Mouse (Mus musculus) central nervous system, embryonic 18 days (tissue): ENCODE results near the gene AI837181. TPM values are rescaled to one million over a fixed set of nuclear protein-coding genes. Genes with fewer than 3 reads are reported as not detected.

Source experiments
- polyA plus RNA-seq: library from polyadenylated mRNA; depleted of rRNA; stranded (reverse); fragments of >200 nt; gene quantifications from 2 replicates; pipeline ENCODE4 v1.2.3, GENCODE M21; 2012; rRNA removed

AI837181 gene
- polyA plus RNA-seq, result 73.3 and 80.7 TPM in 2 replicates

DNA sequence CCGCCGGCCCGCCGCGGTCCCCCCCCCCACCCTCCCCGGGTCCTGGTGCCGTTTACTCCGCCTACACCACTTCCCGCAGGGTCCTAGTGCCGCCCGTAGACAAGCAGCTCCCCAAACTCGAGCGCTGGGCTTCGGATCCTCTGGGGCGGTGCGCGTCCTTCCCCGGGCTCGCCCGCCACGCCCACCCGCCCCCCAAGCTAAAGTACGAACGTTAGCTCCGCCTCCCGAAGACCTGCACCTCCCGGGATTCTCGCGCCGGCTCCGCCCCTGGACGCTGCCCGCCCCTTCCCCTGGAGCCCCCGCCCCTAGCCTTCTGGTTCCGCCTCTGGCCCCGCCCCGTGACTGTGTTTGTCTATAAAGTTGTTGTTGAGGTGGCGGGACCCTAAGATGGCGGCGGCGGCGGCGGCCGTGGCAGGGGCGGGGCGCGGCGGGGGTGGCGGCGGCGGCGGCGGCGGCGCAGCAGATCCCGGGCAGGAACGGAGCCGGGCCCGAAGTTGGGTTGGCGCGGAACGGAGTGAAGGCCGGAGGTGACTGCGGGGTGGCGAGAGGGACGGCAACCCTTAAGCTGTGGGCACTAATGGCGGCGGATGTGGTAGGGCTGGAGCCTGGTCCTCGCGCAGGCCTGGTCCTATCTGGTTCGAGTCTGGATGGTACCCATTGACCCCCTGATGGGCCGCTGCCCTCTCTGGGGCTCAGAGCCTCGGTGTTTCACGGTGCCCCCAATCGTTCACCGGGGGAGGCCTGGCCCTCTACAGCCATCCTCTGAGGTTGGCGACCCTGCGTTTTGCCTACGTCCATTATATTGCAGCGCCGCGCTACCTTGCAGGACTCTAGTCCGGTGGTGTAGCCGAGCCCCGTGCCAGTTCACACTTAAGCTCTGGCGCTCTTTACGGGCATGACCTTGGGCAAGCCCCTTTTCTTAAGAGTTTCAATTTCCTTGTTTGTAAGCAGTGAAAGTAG is at the start of gene AI837181, which contains the start of gene Drap1:
TSS of gene AI837181 (plus strand) at position 363 of the 960 bp plus-strand sequence.
TSS of gene Drap1 (minus strand) at position 198 of the 960 bp plus-strand sequence.

DNA sequence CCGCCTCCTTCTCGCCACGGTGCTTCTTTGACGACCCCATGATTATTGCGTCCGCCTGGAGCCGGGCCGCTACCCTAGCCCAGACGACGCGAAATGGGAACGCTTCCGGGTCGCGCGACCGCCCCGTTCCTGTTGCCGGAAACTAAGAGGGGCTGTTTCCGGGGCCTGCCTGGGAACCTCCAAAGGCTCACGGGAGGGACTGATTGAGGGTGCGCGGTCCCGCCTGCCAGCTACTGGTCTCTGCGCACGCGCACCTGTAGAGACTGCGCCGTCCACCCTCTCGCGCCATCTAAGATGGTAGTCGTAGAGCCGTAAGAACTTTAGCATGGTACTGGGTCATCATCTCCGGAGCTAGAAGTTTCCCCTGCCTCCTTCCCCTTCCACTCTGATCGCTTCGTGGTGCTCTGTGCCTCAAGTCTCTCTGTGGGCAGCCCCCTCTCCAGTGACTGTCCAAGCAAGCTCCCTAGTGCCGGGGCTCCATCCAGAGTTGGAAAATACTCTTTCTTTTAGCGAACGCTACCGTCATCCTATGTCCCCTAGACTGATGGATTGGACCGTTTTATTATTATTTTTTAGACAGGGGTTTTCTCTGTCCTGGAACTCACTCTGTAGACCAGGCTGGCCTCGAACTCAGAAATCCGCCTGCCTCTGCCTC is 36.2 kb upstream of the AI837181 start, which contains the start of gene Sart1:
TSS of gene Sart1 (minus strand) at position 116 of the 655 bp plus-strand sequence.

DNA sequence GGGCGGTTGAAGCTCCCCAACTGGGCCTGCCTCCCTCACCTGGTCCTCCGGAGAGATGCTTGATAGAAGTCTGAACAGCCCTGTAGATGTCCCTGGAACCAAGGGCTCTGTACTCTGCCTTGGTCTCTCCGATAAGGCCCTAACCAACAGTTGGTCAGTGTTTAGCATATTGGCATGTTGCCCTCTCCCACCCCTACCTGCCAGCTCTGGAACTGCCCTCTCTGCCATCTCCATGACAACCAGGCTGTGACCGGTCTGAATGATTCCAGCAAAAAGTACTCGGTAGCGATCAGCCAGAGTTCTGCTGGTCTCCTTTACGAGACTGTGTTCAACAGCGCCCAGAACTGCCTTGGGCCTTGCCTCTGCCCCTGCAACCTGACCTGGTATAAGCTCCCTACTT is 22.7 kb upstream of the AI837181 start, which contains the start of gene Tsga10ip:
TSS of gene Tsga10ip (minus strand) at position 234 of the 400 bp plus-strand sequence.

DNA sequence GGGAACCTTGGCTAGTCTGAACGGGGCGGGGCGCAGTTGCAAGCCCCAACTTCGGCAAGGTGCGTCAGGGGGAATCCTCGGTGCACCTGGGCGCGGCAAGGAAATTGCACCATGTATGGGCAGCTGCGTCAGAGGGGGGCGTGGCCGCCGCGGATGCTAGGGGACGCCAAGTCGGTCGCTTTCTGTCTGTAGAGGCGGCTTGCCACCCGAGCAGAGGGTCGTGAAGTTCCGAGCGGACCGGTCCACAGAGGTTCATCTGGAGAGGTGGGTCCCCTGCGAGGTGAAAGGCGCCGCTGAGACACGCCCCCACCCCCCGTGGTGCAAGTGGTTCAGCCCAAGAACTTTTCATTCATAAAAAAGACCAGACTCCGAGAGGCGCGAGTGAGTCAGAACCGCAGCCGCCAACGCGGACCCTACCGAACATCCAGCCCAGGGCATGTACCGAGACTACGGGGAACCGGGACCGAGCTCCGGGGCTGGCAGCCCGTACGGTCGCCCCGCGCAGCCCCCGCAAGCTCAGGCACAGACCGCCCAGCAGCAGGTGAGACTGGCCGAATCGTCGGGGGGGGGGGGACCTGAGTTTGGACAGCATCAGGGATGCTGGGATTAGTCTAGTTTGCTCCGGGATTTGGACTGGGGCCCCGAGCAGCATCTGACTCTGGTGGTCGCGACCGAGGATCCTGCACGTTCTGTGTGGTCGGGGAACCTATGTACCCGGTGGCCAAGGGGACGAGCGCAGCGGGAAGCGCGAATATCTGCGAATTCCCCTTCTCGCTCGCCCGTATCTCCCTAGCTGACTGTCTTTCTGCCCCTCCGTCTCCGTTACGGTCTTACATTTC is 22.8 kb downstream of the AI837181 start, which contains the start of gene Fosl1:
TSS of gene Fosl1 (plus strand) at position 33 of the 839 bp plus-strand sequence.

DNA sequence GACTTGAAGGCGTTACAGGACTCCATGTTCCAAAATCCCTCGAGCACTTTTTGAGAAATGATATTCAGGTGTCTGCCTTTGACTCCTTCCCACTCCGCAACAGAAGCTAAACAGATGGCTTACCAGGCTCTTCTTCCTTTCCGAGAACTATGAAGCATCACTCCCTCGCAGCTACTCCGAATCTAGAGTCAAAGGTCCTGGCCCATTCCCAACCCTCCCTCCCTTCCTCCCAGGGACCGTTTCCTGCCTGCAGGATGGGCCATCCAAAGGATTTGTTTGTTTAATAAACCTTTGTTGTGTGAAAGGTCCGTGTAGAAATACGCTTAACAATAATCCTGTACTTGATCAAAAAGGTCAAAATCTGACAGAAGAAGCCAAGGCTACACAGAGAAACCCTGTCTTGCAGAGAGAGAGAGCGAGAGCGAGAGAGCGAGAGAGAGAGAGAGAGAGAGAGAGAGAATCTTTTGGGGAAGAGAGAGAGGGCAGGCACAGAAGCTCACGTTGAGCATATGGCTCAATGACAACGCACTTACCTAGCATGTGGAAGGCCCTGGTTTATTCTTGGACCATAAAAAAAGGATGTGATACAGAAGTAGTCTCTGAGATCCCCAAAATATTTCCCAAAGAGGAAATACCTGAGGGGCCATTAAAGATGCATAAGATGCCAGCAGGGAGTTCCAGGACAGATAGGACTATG is 33.0 kb downstream of the AI837181 start, which contains the start of gene Ccdc85b:
TSS of gene Ccdc85b (minus strand) at position 149 of the 697 bp plus-strand sequence.

DNA sequence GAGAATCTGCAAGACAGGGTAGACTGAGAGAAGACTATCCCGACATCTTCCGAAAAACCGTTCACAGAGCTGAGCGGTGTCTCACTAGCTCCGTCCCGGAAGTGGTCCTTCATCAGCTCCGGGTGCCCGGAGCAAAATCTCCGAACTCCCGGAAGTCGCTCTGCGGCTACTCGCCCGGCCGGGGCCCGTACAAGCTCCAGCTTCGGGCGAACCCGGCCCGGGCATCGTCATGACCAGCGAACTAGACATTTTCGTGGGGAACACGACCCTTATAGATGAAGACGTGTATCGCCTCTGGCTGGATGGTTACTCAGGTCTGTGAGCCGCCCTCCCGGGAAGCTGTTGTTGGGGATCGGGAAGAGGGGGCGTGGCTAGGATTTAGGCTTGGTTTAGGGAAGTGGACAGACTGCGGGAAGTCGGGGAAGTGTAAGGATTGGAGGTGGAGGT is 35.5 kb downstream of the AI837181 start, which contains the start of gene Fibp:
TSS of gene Fibp (plus strand) at position 151 of the 447 bp plus-strand sequence.

DNA sequence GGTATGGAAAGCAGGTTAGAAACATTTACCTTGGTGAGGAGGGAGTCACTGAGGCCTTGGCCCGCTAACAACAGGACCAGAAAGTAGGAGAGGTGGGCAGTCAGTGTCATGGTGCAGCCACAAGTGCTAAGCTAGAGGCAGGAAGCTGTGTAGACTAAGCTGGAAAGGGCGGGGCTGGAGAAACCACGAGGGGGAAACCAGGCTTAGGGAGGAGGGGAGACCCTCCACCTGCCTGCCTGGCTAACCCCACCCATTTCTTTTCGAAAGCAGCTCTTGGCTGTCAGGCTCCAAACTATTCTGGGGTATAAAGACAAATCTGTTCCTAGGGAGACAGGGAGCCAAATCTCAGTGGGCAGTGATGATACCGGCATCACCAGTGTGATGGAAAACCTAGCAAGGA is 43.4 kb downstream of the AI837181 start, which contains the start of gene Ctsw:
TSS of gene Ctsw (minus strand) at position 134 of the 400 bp plus-strand sequence.

GRCm38 (mm10) chr19:5473720-5474119 is 48.8 kb downstream of the AI837181 start, which contains the start of gene Efemp2:
Gene Efemp2 (plus strand): TSS chr19:5473954.

Other genes with a start within 250 kb of the AI837181 start
- 50.6 and 57.1 TPM in 2 replicates for gene Pacs1, start 152.0 kb upstream of the AI837181 start, polyA plus RNA-seq
- gene Sf3b2, start 129.7 kb upstream of the AI837181 start, polyA plus RNA-seq, result 142 and 151 TPM in 2 replicates
- gene Gal3st3, start 126.8 kb upstream of the AI837181 start, polyA plus RNA-seq, result 38.8 and 47.3 TPM in 2 replicates
- gene Catsper1, start 89.4 kb upstream of the AI837181 start, polyA plus RNA-seq, result not detected in 2 replicates
- 4.0 and 5.6 TPM in 2 replicates for gene Cst6, start 75.6 kb upstream of the AI837181 start, polyA plus RNA-seq
- gene Eif1ad, start 58.4 kb upstream of the AI837181 start, polyA plus RNA-seq, result 28.7 and 30.5 TPM in 2 replicates
- 233 and 237 TPM in 2 replicates for gene Banf1, start 58.0 kb upstream of the AI837181 start, polyA plus RNA-seq
- gene Sart1, start 36.4 kb upstream of the AI837181 start, polyA plus RNA-seq, result 49.1 and 51.8 TPM in 2 replicates
- gene Tsga10ip, start 22.6 kb upstream of the AI837181 start, polyA plus RNA-seq, result not detected in 2 replicates
- 280 and 282 TPM in 2 replicates for gene Drap1, start 165 bp upstream of the AI837181 start, polyA plus RNA-seq
- gene Fosl1, start 22.4 kb downstream of the AI837181 start, polyA plus RNA-seq, result 0.04 and 0.43 TPM in 2 replicates
- gene Ccdc85b, start 32.8 kb downstream of the AI837181 start, polyA plus RNA-seq, result 13.9 and 14.0 TPM in 2 replicates
- gene Fibp, start 35.5 kb downstream of the AI837181 start, polyA plus RNA-seq, result 180 and 186 TPM in 2 replicates
- 1.4 and 2.1 TPM in 2 replicates for gene Ctsw, start 43.4 kb downstream of the AI837181 start, polyA plus RNA-seq
- 44.4 and 44.9 TPM in 2 replicates for gene Efemp2, start 48.8 kb downstream of the AI837181 start, polyA plus RNA-seq
- gene Mus81, start 63.3 kb downstream of the AI837181 start, polyA plus RNA-seq, result 58.1 and 60.9 TPM in 2 replicates
- gene Cfl1, start 65.3 kb downstream of the AI837181 start, polyA plus RNA-seq, result 1,742 and 1,884 TPM in 2 replicates
- 3.7 and 4.2 TPM in 2 replicates for gene 1700020D05Rik, start 78.6 kb downstream of the AI837181 start, polyA plus RNA-seq
- 123 and 125 TPM in 2 replicates for gene Snx32, start 85.4 kb downstream of the AI837181 start, polyA plus RNA-seq
- gene Ovol1, start 135.5 kb downstream of the AI837181 start, polyA plus RNA-seq, result 0.08 and 0.28 TPM in 2 replicates
- gene Ap5b1, start 142.9 kb downstream of the AI837181 start, polyA plus RNA-seq, result 2.4 and 3.0 TPM in 2 replicates
- gene Rnaseh2c, start 176.7 kb downstream of the AI837181 start, polyA plus RNA-seq, result 56.0 and 58.7 TPM in 2 replicates
- gene Kat5, start 185.1 kb downstream of the AI837181 start, polyA plus RNA-seq, result 152 and 153 TPM in 2 replicates
- 31.6 and 36.0 TPM in 2 replicates for gene Rela, start 212.3 kb downstream of the AI837181 start, polyA plus RNA-seq
- 26.9 and 30.9 TPM in 2 replicates for gene Sipa1, start 238.6 kb downstream of the AI837181 start, polyA plus RNA-seq